Mouse (Mus musculus) stomach, postnatal 0 days (tissue): ENCODE measurements at regions not wholly inside any gene's neighbourhood (a gene's known extent, or its start where the extent isn't known, plus 50 kb on each side); places are given as distances from the start of the nearest gene placed in this dataset.

Experiments
- CTCF ChIP-seq: IDR thresholded peaks from 2 replicates; pipeline ENCODE4 v1.5.1; 2016; ENCODE audit warnings: antibody characterized with exemption, low read depth, mild to moderate bottlenecking, moderate library complexity
- EP300 ChIP-seq: optimal IDR thresholded peaks from 2 replicates; pipeline ENCODE3; 2016; ENCODE audit warnings: antibody characterized with exemption

- TF ChIP-seq CTCF, result no peak
- no peak for TF ChIP-seq EP300
These were observed 300.1 kb downstream of the Nr2f2 start for GRCm38 (mm10) chr7:70066448-70066847.
